Mouse (Mus musculus) intestine, embryonic 16.5 days (tissue): ENCODE data around the gene Rem1. TPM values are rescaled to one million over a fixed set of nuclear protein-coding genes. Genes with fewer than 3 reads are reported as not detected.

Experiments used
- ATAC-seq: fragments of 200-750 bp; cut with Nextera tagmentation; 2 replicates; pipeline ENCODE4 v1.8.0; 2017; ENCODE audit warnings: moderate TSS enrichment, moderate library complexity
- H3K27ac ChIP-seq: fragments of 300-500 bp; sonication (generic); 2 replicates; pipeline ENCODE4 v1.5.1; 2014; ENCODE audit warnings: mild to moderate bottlenecking, low read length
- H3K27me3 ChIP-seq: fragments of 300-500 bp; sonication (generic); replicated peaks from 2 replicates; pipeline ENCODE4 v1.6.1; 2014; ENCODE audit warnings: low read length, control low read depth, mixed read lengths; ENCODE audit not compliant: control insufficient read depth, insufficient read depth
- H3K36me3 ChIP-seq: fragments of 300-500 bp; sonication (generic); 2 replicates; pipeline ENCODE4 v1.6.1; 2014; ENCODE audit warnings: low read length, control low read depth; ENCODE audit not compliant: control insufficient read depth, insufficient read depth
- H3K4me1 ChIP-seq: fragments of 300-500 bp; sonication (generic); 2 replicates; pipeline ENCODE4 v1.6.1; 2014; ENCODE audit warnings: low read length, control low read depth, mixed read lengths; ENCODE audit not compliant: control insufficient read depth, insufficient read depth
- H3K4me2 ChIP-seq: fragments of 300-500 bp; sonication (generic); 2 replicates; pipeline ENCODE4 v1.6.1; 2014; ENCODE audit warnings: low read depth, low read length, control low read depth
- H3K4me3 ChIP-seq: fragments of 300-500 bp; sonication (generic); 2 replicates; pipeline ENCODE4 v1.5.1; 2014; ENCODE audit warnings: mild to moderate bottlenecking, low read length
- H3K9ac ChIP-seq: fragments of 300-500 bp; sonication (generic); 2 replicates; pipeline ENCODE4 v1.6.1; 2014; ENCODE audit warnings: low read depth, low read length
- H3K9me3 ChIP-seq: fragments of 300-500 bp; sonication (generic); 2 replicates; pipeline ENCODE4 v1.6.1; 2016; ENCODE audit warnings: low read length, control low read depth; ENCODE audit not compliant: control insufficient read depth
- WGBS: fragments of 180-500 bp; shearing (Covaris S2); extraction: QIAGEN DNeasy Blood & Tissue Kit; methylation state at CpG from one replicate; pipeline ENCODE4 v1.1.7; 2014; 5-methylcytosine and 5-hydroxymethylcytosine counted together
- polyA plus RNA-seq: library from polyadenylated mRNA; unstranded; fragments of >200 nt; fragmentation: Nextera tagmentation; extraction: Ambion mirVana; gene quantifications from 2 replicates; pipeline ENCODE4 v1.2.1, GENCODE M21; 2015

The Rem1 gene
- polyA plus RNA-seq, 1 experiment from 2014 or later = 10.2 TPM

GRCm38 (mm10) chr2:152604057-152604456 lies 22.7 kb upstream of the Rem1 start, which contains the start of gene Defb36:
Defb36 (plus strand) TSS chr2:152604327.
- no peaks in the 10 kb centered on the region for H3K9me3 ChIP-seq
- no peak within 1 kb of the TSS for H3K9ac ChIP-seq
- WGBS = 75% methylated on average over 15 of the region's 15 CpGs
- H3K4me1 ChIP-seq = no peaks in the 10 kb centered on the region
- no peak for ATAC-seq
- no peaks in the 10 kb centered on the region for H3K36me3 ChIP-seq
- H3K4me3 ChIP-seq = no peak within 1 kb of the TSS
- no peak within 1 kb of the TSS for H3K27ac ChIP-seq
- H3K27me3 ChIP-seq = no peaks in the 10 kb centered on the region
- H3K4me2 ChIP-seq = no peak within 1 kb of the TSS

GRCm38 (mm10) chr2:152607746-152608145 lies 19.0 kb upstream of the Rem1 start:
- ATAC-seq = no peak
- no peak overlapping the region for H3K9ac ChIP-seq
- H3K4me2 ChIP-seq = no peak overlapping the region
- H3K27me3 ChIP-seq = no peaks in the 10 kb centered on the region
- 41% methylated on average over 6 of the region's 6 CpGs for WGBS
- no peak overlapping the region for H3K4me3 ChIP-seq
- no peak overlapping the region for H3K27ac ChIP-seq
- no peaks in the 10 kb centered on the region for H3K4me1 ChIP-seq
- H3K36me3 ChIP-seq = no peaks in the 10 kb centered on the region
- H3K9me3 ChIP-seq = no peaks in the 10 kb centered on the region

- 92% methylated on average over 1 of the region's 1 CpGs for WGBS
- H3K4me3 ChIP-seq = no peak overlapping the region
- no peaks in the 10 kb centered on the region for H3K27me3 ChIP-seq
- H3K27ac ChIP-seq = no peak overlapping the region
- H3K4me2 ChIP-seq = no peak overlapping the region
- ATAC-seq = no peak
- no peaks in the 10 kb centered on the region for H3K36me3 ChIP-seq
- H3K4me1 ChIP-seq = no peaks in the 10 kb centered on the region
- H3K9ac ChIP-seq = no peak overlapping the region
- no peaks in the 10 kb centered on the region for H3K9me3 ChIP-seq
These were observed 18.0 kb upstream of the Rem1 start for GRCm38 (mm10) chr2:152608719-152609118.

- WGBS = 36% methylated on average over 8 of the region's 8 CpGs
- H3K36me3 ChIP-seq = no peaks in the 10 kb centered on the region
- no peaks in the 10 kb centered on the region for H3K4me1 ChIP-seq
- no peak for ATAC-seq
- no peaks in the 10 kb centered on the region for H3K27me3 ChIP-seq
- no peak overlapping the region for H3K27ac ChIP-seq
- H3K9me3 ChIP-seq = no peaks in the 10 kb centered on the region
- H3K4me3 ChIP-seq = no peak overlapping the region
- H3K4me2 ChIP-seq = no peak overlapping the region
- no peak overlapping the region for H3K9ac ChIP-seq
These were observed 14.6 kb upstream of the Rem1 start for GRCm38 (mm10) chr2:152612193-152612592.

GRCm38 (mm10) chr2:152615563-152615962 lies 11.2 kb upstream of the Rem1 start:
- Histone ChIP-seq H3K4me1 (no peaks in the 10 kb centered on the region), H3K9me3 (no peaks in the 10 kb centered on the region), H3K27ac (no peak overlapping the region), H3K4me2 (no peak overlapping the region), H3K27me3 (no peaks in the 10 kb centered on the region), H3K9ac (no peak overlapping the region), H3K36me3 (no peaks in the 10 kb centered on the region), H3K4me3 (no peak overlapping the region)
- 10% methylated on average over 7 of the region's 7 CpGs for WGBS
- peak; percentile 76; the same call in 1 of the 2 replicates for ATAC-seq

- WGBS = 76% methylated on average over 6 of the region's 6 CpGs
- Histone ChIP-seq H3K27me3 (no peaks in the 10 kb centered on the region), H3K36me3 (no peaks in the 10 kb centered on the region), H3K27ac (no peak overlapping the region), H3K4me1 (no peaks in the 10 kb centered on the region), H3K9me3 (no peaks in the 10 kb centered on the region), H3K4me2 (no peak overlapping the region), H3K4me3 (no peak overlapping the region), H3K9ac (no peak overlapping the region)
- no peak for ATAC-seq
These were observed 10.3 kb upstream of the Rem1 start for GRCm38 (mm10) chr2:152616470-152616869.

- H3K27ac ChIP-seq = no peak overlapping the region
- no peaks in the 10 kb centered on the region for H3K4me1 ChIP-seq
- no peaks in the 10 kb centered on the region for H3K27me3 ChIP-seq
- WGBS = 61% methylated on average over 5 of the region's 5 CpGs
- H3K9me3 ChIP-seq = no peaks in the 10 kb centered on the region
- no peak for ATAC-seq
- no peak overlapping the region for H3K4me2 ChIP-seq
- no peak overlapping the region for H3K9ac ChIP-seq
- no peaks in the 10 kb centered on the region for H3K36me3 ChIP-seq
- no peak overlapping the region for H3K4me3 ChIP-seq
These were observed 9.4 kb upstream of the Rem1 start for GRCm38 (mm10) chr2:152617374-152617773.

GRCm38 (mm10) chr2:152620367-152621134 lies 6.2 kb upstream of the Rem1 start:
- Histone ChIP-seq H3K4me3 (no peak overlapping the region), H3K27me3 (peaks cover under 1% of the 10 kb centered on the region; the same call in 1 of the 2 replicates), H3K4me2 (no peak overlapping the region), H3K9me3 (no peaks in the 10 kb centered on the region), H3K27ac (no peak overlapping the region), H3K4me1 (no peaks in the 10 kb centered on the region), H3K36me3 (no peaks in the 10 kb centered on the region), H3K9ac (no peak overlapping the region)
- 68% methylated on average over 9 of the region's 9 CpGs for WGBS
- ATAC-seq = no peak

- Histone ChIP-seq H3K27ac (no peak overlapping the region), H3K36me3 (no peaks in the 10 kb centered on the region), H3K9me3 (no peaks in the 10 kb centered on the region), H3K27me3 (peaks cover 13% of the 10 kb centered on the region), H3K9ac (no peak overlapping the region), H3K4me1 (no peaks in the 10 kb centered on the region), H3K4me2 (no peak overlapping the region), H3K4me3 (no peak overlapping the region)
- no peak for ATAC-seq
- 84% methylated on average over 13 of the region's 13 CpGs for WGBS
These were observed 4.6 kb upstream of the Rem1 start for GRCm38 (mm10) chr2:152622151-152622550.

GRCm38 (mm10) chr2:152622953-152623352 lies 3.8 kb upstream of the Rem1 start, which contains the start of gene Defb25:
Defb25 (minus strand) TSS chr2:152623053.
- H3K27me3 ChIP-seq = peaks cover 13% of the 10 kb centered on the region
- no peaks in the 10 kb centered on the region for H3K4me1 ChIP-seq
- no peak within 1 kb of the TSS for H3K9ac ChIP-seq
- no peaks in the 10 kb centered on the region for H3K36me3 ChIP-seq
- no peak within 1 kb of the TSS for H3K4me3 ChIP-seq
- no peak for ATAC-seq
- no peak within 1 kb of the TSS for H3K27ac ChIP-seq
- WGBS = 81% methylated on average over 7 of the region's 7 CpGs
- no peak within 1 kb of the TSS for H3K4me2 ChIP-seq
- no peaks in the 10 kb centered on the region for H3K9me3 ChIP-seq
